Mouse (Mus musculus): ENCODE data around the gene Esm1.
"Not testable (repeated sequence)": the region's sequence is repeated elsewhere in the genome, so short reads cannot be mapped to it uniquely, and the experiment has no call there.

Esm1 gene

GRCm38 (mm10) chr13:113227666-113228463, 18.4 kb downstream of the Esm1 start:
- peak in 1 of 2 experiments; percentile 14 for DNase-seq (ENCODE audit: low spot score in 2 of 2)

- no peak for DNase-seq (ENCODE audit: low spot score in 2 of 2)
Observed at GRCm38 (mm10) chr13:113242129-113242528, 32.7 kb downstream of the Esm1 start.

- DNase-seq (ENCODE audit: low spot score in 2 of 2): no peak
Observed at GRCm38 (mm10) chr13:113245025-113245424, 35.6 kb downstream of the Esm1 start.

- DNase-seq (ENCODE audit: low spot score in 2 of 2): not testable (repeated sequence)
Observed at GRCm38 (mm10) chr13:113252580-113252979, 43.1 kb downstream of the Esm1 start.

GRCm38 (mm10) chr13:113256766-113257165, 47.3 kb downstream of the Esm1 start:
- no peak for DNase-seq (ENCODE audit: low spot score in 2 of 2)

- DNase-seq (ENCODE audit: low spot score in 2 of 2): no peak
Observed at GRCm38 (mm10) chr13:113257190-113257589, 47.7 kb downstream of the Esm1 start.

- DNase-seq (ENCODE audit: low spot score in 2 of 2): no peak
Observed at GRCm38 (mm10) chr13:113259237-113259636, 49.8 kb downstream of the Esm1 start.

GRCm38 (mm10) chr13:113262822-113263221, 53.4 kb downstream of the Esm1 start:
- DNase-seq (ENCODE audit: low spot score in 2 of 2): peak in 1 of 2 experiments; percentile 5

- DNase-seq (ENCODE audit: low spot score in 2 of 2): peak; percentile 47 to 49
Observed at GRCm38 (mm10) chr13:113265257-113265656, 55.8 kb downstream of the Esm1 start.

- peak; percentile 53 to 65 for DNase-seq (ENCODE audit: low spot score in 2 of 2)
Observed at GRCm38 (mm10) chr13:113266495-113266951, 57.1 kb downstream of the Esm1 start.

- no peak for DNase-seq (ENCODE audit: low spot score in 2 of 2)
Observed at GRCm38 (mm10) chr13:113267204-113267603, 57.7 kb downstream of the Esm1 start.

Data from frontal cortex, postnatal 25 days (tissue).